ENCODE assay signal across 8 mouse cellular contexts in the genomic region with DNA sequence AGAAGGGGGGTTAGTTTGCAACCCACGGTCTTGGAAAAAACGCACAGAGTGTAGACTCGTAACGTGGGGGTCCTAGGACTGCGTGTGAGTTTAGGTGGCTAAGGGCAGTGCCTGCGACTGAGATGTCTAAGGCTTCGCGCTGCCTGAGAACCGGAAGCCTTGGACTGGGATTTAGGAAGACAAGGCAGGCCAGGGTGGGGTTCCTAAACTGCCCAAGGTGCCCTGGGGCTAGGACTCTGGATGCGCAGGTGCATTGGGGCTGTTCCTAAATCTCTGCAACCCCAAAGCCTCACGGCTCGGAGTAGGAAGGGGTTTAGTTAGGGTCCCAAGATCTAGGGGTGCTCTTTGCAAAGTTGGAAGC. TPM values are rescaled to one million over a fixed set of nuclear protein-coding genes. Genes with fewer than 3 reads are reported as not detected.
DNase-seq lines count a peak whose midpoint lies in the region; ATAC-seq lines count a peak whose summit lies in the region.

No protein-coding gene starts in this region.

- no peaks in the 10 kb centered on the region for H3K9me3 ChIP-seq in embryonic facial prominence, embryonic 15.5 days (replicated peaks)
- no peaks in the 10 kb centered on the region for H3K9me3 ChIP-seq in limb, embryonic 10.5 days (replicated peaks)
- no peaks in the 10 kb centered on the region for H3K9me3 ChIP-seq in neural tube, embryonic 12.5 days

- H3K4me1 ChIP-seq in embryonic facial prominence, embryonic 15.5 days: peaks cover 47% of the 10 kb centered on the region
- peaks cover 46% of the 10 kb centered on the region for H3K4me1 ChIP-seq in limb, embryonic 10.5 days
- peaks cover 33% of the 10 kb centered on the region for H3K4me1 ChIP-seq in neural tube, embryonic 12.5 days

- H3K36me3 ChIP-seq in embryonic facial prominence, embryonic 15.5 days: no peaks in the 10 kb centered on the region
- peaks cover 25% of the 10 kb centered on the region for H3K36me3 ChIP-seq in limb, embryonic 10.5 days
- no peaks in the 10 kb centered on the region for H3K36me3 ChIP-seq in neural tube, embryonic 12.5 days

- peak overlapping the region; percentile 61 for H3K9ac ChIP-seq in embryonic facial prominence, embryonic 15.5 days
- H3K9ac ChIP-seq in neural tube, embryonic 12.5 days: peak overlapping the region; percentile 83

- peak overlapping the region; percentile 68 for H3K4me3 ChIP-seq in embryonic facial prominence, embryonic 15.5 days (replicated peaks)
- peak overlapping the region; percentile 87 for H3K4me3 ChIP-seq in limb, embryonic 10.5 days
- H3K4me3 ChIP-seq in neural tube, embryonic 12.5 days: peak overlapping the region; percentile 85

- peak; percentile 1; the same call in 1 of the 2 replicates for ATAC-seq in frontal cortex, adult (ENCODE audit: low TSS enrichment)
- no peak for ATAC-seq in embryonic facial prominence, embryonic 15.5 days (ENCODE audit: insufficient number of reproducible peaks, low FRiP score, low TSS enrichment, low read depth)
- ATAC-seq in neural tube, embryonic 12.5 days (ENCODE audit: low FRiP score, low read depth): no peak

- no peak for DNase-seq in frontal cortex, postnatal 36 days (ENCODE audit: low spot score in 2 of 2)
- DNase-seq in A20 (ENCODE audit: low read depth, low spot score): peak; percentile 52
- peak; percentile 49 for DNase-seq in limb, embryonic 10.5 days (ENCODE audit: low spot score)
- no peak for DNase-seq in ovary, postnatal 36 days (ENCODE audit: low spot score)
- DNase-seq in right cerebral cortex, postnatal 4 days: no peak

- peak overlapping the region; percentile 29 for H3K27ac ChIP-seq in embryonic facial prominence, embryonic 15.5 days (replicated peaks)
- H3K27ac ChIP-seq in limb, embryonic 10.5 days: peak overlapping the region; percentile 90
- H3K27ac ChIP-seq in neural tube, embryonic 12.5 days: no peak overlapping the region

- H3K4me2 ChIP-seq in embryonic facial prominence, embryonic 15.5 days (replicated peaks): peak overlapping the region; percentile 75
- peak overlapping the region; percentile 94 for H3K4me2 ChIP-seq in neural tube, embryonic 12.5 days (replicated peaks)

- no peaks in the 10 kb centered on the region for H3K27me3 ChIP-seq in embryonic facial prominence, embryonic 15.5 days
- H3K27me3 ChIP-seq in limb, embryonic 10.5 days (ENCODE audit: low read depth, poor library complexity, severe bottlenecking): peaks cover 16% of the 10 kb centered on the region
- peaks cover 6% of the 10 kb centered on the region; the same call in 1 of the 2 replicates for H3K27me3 ChIP-seq in neural tube, embryonic 12.5 days (replicated peaks)

- under 1% methylated on average over 12 of the region's 12 CpGs for WGBS in embryonic facial prominence, embryonic 15.5 days
- WGBS in limb, embryonic 10.5 days: 2% methylated on average over 12 of the region's 12 CpGs
- WGBS in neural tube, embryonic 12.5 days: 2% methylated on average over 12 of the region's 12 CpGs

RNA-seq across cellular contexts. Expression of a gene that starts 0.7 kb away (rescaled TPM):
- 6.1 and 10.0 TPM in 2 replicates for polyA plus RNA-seq in embryonic facial prominence, embryonic 15.5 days (2015; fragmentation: Nextera tagmentation; extraction: Ambion mirVana)
- polyA plus RNA-seq in limb, embryonic 10.5 days (2016; fragmentation: Nextera tagmentation; extraction: Ambion mirVana): 1.0 and 4.0 TPM in 2 replicates
- polyA plus RNA-seq in neural tube, embryonic 12.5 days (2016; fragmentation: Nextera tagmentation; extraction: Ambion mirVana): 11.7 and 12.8 TPM in 2 replicates

RNA-seq across cellular contexts. Expression of a gene that starts 28.1 kb away (rescaled TPM):
- 41.9 and 42.0 TPM in 2 replicates for polyA plus RNA-seq in embryonic facial prominence, embryonic 15.5 days (2015; fragmentation: Nextera tagmentation; extraction: Ambion mirVana)
- polyA plus RNA-seq in limb, embryonic 10.5 days (2016; fragmentation: Nextera tagmentation; extraction: Ambion mirVana): 1.2 and 2.2 TPM in 2 replicates
- 3.4 and 3.6 TPM in 2 replicates for polyA plus RNA-seq in neural tube, embryonic 12.5 days (2016; fragmentation: Nextera tagmentation; extraction: Ambion mirVana)

RNA-seq across cellular contexts. Expression of a gene that starts 28.7 kb away (rescaled TPM):
- 292 and 294 TPM in 2 replicates for polyA plus RNA-seq in embryonic facial prominence, embryonic 15.5 days (2015; fragmentation: Nextera tagmentation; extraction: Ambion mirVana)
- 375 and 404 TPM in 2 replicates for polyA plus RNA-seq in limb, embryonic 10.5 days (2016; fragmentation: Nextera tagmentation; extraction: Ambion mirVana)
- polyA plus RNA-seq in neural tube, embryonic 12.5 days (2016; fragmentation: Nextera tagmentation; extraction: Ambion mirVana): 315 and 326 TPM in 2 replicates

RNA-seq across cellular contexts. Expression of a gene that starts 29.0 kb away (rescaled TPM):
- 43.7 and 44.3 TPM in 2 replicates for polyA plus RNA-seq in embryonic facial prominence, embryonic 15.5 days (2015; fragmentation: Nextera tagmentation; extraction: Ambion mirVana)
- 41.9 and 43.2 TPM in 2 replicates for polyA plus RNA-seq in limb, embryonic 10.5 days (2016; fragmentation: Nextera tagmentation; extraction: Ambion mirVana)
- 42.0 and 45.2 TPM in 2 replicates for polyA plus RNA-seq in neural tube, embryonic 12.5 days (2016; fragmentation: Nextera tagmentation; extraction: Ambion mirVana)

Comparison
In these comparisons a context has a peak if more than half of its experiments do, and no peak if none do; other contexts are left out.
1. DNase-seq: peak in A20 (single experiment) and limb, embryonic 10.5 days (single experiment); none in frontal cortex, postnatal 36 days (0 of 2), ovary, postnatal 36 days (single experiment) and right cerebral cortex, postnatal 4 days (single experiment).
2. Peak in every context shown above with its lines, with median percentiles within 50 percentile points of each other: H3K4me3 ChIP-seq.